Mouse (Mus musculus): ENCODE data around the gene Swt1.
"Not testable (repeated sequence)": the region's sequence is repeated elsewhere in the genome, so short reads cannot be mapped to it uniquely, and the experiment has no call there.

Gene Swt1

GRCm38 (mm10) chr1:151428263-151429221 lies at the start of gene Swt1, which contains the start of gene Trmt1l:
TSS of gene Swt1 (minus strand) at chr1:151428455.
TSS of gene Trmt1l (plus strand) at chr1:151428542.
- peak; percentile 94 for DNase-seq (ENCODE audit: extremely low read depth, low read depth, low spot score)

DNA sequence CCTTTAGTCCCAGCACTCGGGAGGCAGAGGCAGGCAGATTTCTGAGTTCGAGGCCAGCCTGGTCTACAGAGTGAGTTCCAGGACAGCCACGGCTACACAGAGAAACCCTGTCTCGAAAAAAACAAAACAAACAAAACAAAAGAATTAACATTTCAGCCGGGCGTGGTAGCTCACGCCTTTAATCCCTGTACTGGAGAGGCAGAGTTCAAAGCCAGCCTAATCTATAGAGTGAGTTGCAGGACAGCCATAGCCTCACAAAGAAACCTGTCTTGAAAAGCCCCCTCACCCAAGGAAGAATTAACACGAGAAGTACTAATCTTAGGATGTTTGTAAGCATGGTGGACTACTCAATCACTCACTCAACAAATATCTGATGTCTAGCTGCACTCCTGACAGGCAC lies 44.1 kb upstream of the Swt1 start:
- DNase-seq (ENCODE audit: extremely low read depth, low read depth, low spot score) = not testable (repeated sequence)

DNA sequence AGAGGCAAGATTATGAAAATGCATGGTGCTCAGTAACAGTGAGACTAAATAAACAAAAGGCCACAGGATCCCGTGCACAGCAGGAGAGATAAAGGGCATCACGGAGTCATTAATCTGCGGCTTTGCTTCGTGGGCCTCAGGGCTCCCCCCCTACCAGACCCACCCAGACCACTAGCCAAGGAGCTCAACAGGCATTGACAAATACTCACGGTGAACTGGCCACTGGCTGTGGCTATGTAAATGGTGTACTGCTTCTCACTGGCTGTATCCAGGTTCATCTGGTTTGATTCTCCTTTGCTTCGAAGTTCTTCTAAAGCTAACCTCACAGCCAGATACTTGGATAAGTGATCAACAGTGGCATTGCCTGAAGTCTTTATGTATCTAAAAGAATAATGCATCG lies 43.2 kb upstream of the Swt1 start:
- DNase-seq (ENCODE audit: extremely low read depth, low read depth, low spot score) = no peak

- DNase-seq (ENCODE audit: extremely low read depth, low read depth, low spot score) = no peak
These were observed 38.3 kb upstream of the Swt1 start for GRCm38 (mm10) chr1:151466571-151466970.

GRCm38 (mm10) chr1:151464914-151465313 lies 36.7 kb upstream of the Swt1 start:
- no peak for DNase-seq (ENCODE audit: extremely low read depth, low read depth, low spot score)

DNA sequence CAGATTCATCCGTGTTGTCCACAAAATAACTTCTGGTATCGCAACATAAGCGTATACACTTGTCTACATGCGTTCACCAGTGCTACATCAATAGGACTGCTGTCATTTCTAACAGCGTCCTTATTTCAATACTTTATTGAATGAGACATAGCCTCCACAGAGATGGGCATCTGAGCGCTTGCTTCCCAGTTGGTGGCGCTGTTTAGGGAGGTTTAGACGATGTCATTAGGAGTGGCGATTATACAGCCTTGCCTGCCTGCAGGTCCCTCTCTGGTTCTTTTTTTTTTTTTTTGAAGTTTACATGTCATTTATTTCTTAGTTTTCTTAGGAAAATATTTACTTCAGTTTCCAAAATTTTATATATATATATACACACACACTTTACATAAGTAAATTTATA lies 33.0 kb upstream of the Swt1 start:
- no peak for DNase-seq (ENCODE audit: extremely low read depth, low read depth, low spot score)

DNA sequence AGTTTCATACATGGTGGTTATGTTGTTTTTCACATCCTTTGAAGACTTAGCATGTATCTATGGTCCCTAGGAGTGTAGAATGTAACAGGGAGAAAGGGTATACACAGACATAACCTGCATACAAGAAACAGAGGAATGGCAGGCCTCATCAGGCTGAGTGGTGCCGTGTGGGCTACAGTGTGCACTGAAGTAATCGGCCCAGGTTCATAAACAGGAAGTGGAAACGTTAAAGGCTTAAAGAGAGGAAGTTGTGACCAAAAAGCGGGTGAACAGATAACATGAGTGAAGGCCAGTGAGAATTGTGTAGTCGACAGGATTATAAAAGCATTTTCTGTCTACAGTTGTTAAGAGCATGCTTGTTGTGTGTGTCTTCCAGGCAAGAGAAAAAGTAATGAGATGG lies 28.8 kb upstream of the Swt1 start:
- no peak for DNase-seq (ENCODE audit: extremely low read depth, low read depth, low spot score)

- no peak for DNase-seq (ENCODE audit: extremely low read depth, low read depth, low spot score)
These were observed 23.7 kb upstream of the Swt1 start for GRCm38 (mm10) chr1:151451946-151452345.

GRCm38 (mm10) chr1:151450851-151451250 lies 22.6 kb upstream of the Swt1 start:
- DNase-seq (ENCODE audit: extremely low read depth, low read depth, low spot score) = no peak

- no peak for DNase-seq (ENCODE audit: extremely low read depth, low read depth, low spot score)
These were observed 21.6 kb upstream of the Swt1 start for GRCm38 (mm10) chr1:151449866-151450265.

DNA sequence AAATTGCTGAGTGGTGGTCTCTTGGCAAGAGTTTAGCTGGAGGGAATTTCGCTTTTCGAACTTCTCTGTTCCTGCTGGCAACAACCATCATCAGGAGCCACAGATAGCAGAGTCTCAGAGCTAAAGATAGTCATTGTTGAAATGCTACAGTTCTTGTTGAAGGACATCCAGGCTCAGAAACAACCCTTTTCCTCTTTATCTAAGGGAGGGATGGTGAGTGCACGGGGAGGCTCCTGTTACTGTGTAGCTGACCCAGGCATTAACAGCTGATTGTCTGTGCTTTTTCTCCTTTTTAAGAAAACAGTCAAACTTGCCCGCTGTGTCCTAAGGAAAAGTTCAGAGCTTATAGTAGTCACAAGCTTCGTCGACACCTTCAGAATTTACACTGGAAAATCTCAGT lies 7.2 kb upstream of the Swt1 start:
- DNase-seq (ENCODE audit: extremely low read depth, low read depth, low spot score) = no peak

DNA sequence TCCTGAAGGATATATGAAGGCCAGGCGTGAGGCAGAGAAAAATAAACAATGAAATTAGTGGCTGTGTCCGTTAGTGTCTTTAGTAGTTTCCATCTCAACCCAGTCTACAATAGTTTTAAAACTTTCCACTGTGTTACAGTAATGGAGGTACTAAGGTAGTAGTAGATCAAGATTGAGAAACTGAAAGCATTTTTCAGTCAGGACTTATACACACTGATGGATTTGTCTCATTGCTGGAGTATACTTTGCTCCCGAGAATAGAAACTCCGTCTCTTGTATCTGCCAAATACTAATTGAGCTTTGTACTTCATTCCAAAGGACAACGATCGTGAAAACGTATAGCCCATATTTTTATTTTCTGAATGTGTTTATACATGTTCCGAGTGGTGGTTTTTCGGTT lies 1.1 kb upstream of the Swt1 start:
- DNase-seq (ENCODE audit: extremely low read depth, low read depth, low spot score) = no peak

- no peak for DNase-seq (ENCODE audit: extremely low read depth, low read depth, low spot score)
These were observed 380 bp downstream of the Swt1 start for GRCm38 (mm10) chr1:151427888-151428262.

DNA sequence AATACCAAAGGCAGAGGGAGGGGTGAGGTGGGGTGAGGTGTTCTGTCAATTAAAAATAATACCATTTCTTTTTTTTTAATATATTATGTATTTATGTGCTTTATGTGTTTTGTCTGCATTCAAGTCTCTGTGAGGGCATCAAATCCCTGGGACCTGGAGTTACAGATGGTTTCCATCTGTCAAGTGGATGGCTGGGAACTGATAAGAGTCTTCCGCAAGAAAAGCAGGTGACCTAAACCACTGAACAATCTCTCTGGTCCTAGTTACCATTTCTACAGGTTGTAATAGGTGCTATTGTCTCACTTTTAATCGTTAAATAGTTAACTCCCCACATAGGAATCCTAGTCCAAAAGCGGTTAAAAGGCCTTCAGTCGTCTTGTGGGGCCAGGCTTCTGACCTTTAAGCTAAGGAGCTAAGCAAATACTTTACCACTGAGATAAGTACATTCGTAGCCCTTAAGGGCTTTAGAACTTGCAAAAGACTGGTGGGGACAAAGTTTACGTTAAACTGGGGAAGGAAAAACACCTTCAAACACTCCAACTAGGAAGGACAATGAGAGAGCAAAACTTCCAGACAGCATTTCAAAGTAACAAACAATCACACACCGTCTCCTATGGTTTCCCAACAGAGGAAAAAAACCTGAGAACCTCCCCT lies 1.2 kb downstream of the Swt1 start:
- DNase-seq (ENCODE audit: extremely low read depth, low read depth, low spot score) = no peak

DNA sequence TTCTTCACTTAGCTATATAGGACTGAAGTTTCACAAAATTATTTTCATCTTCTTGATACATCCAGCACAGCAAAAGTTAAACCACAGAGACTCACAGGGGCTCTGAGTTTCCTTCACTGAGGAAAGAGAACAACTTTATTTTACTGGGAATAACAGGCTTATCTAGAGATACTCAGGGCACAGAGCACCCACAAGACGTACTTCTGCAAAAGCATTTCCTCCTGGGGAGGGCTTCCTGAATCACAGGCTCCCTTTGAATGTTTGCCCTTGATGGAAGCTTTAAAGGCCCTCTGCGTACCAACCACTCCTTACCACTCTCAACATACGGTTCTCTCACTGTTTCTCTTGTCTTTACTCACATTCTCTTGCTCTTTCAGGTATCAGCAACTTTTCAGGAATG lies 6.1 kb downstream of the Swt1 start:
- no peak for DNase-seq (ENCODE audit: extremely low read depth, low read depth, low spot score)

GRCm38 (mm10) chr1:151409827-151410226 lies 18.4 kb downstream of the Swt1 start:
- DNase-seq (ENCODE audit: extremely low read depth, low read depth, low spot score) = no peak

GRCm38 (mm10) chr1:151390029-151390428 lies 38.2 kb downstream of the Swt1 start:
- DNase-seq (ENCODE audit: extremely low read depth, low read depth, low spot score) = no peak

GRCm38 (mm10) chr1:151377353-151377752 lies 50.9 kb downstream of the Swt1 start:
- DNase-seq (ENCODE audit: extremely low read depth, low read depth, low spot score) = no peak

DNA sequence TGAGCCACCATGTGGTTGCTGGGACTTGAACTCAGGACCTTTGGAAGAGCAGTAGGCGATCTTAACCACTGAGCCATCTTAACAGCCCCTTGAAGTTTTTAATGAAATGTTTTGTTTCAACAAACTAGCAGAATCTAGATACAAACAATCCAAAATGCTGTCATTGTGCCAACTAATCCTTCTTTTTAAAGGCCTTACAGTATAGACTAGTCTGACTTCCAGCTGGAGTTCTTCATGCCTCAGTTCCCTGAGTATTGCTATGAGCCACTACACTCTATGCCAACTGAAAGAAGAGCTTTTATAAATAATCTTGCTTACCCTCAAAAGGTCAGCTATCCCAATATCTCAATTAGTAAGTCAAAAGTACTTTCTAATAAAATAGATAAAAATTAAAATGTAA lies 55.4 kb downstream of the Swt1 start:
- DNase-seq (ENCODE audit: extremely low read depth, low read depth, low spot score) = no peak

DNA sequence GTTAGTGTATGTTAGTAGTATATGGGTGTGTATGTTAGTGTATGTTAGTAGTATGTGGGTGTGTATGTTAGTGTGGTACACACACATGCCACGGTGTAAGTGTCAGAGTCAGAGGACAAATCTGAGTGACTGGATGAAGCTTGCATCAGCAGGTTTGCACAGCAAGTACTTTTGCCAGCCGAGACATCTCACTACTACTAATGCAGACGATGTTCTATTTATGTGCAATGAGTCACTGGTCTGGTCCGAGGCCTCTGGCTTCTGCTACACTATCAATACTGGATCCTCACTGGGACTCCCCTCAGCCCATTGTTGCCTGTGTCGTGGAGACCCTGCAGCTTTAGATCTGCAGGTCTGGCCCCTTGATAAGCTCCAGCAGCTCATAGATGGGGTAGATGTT lies 56.7 kb downstream of the Swt1 start:
- DNase-seq (ENCODE audit: extremely low read depth, low read depth, low spot score) = no peak

DNA sequence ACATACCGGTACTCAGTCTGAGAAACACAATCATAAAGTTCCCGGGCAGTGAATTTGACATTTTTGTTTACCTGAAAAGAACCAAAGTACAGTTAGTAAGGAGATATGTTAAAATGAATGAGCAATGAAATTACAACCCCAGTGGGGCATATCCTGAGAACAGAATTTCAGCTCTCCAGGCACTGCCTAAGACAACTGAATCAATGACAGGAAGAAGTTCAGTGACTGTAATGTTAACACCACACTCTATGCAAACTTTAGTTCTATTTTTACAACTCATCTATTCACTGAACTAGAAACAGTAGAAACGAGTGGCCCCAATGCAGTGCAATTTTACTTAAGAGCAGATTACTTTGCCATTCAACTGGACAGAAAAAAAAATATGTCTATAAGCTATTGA lies 57.7 kb downstream of the Swt1 start:
- no peak for DNase-seq (ENCODE audit: extremely low read depth, low read depth, low spot score)

DNA sequence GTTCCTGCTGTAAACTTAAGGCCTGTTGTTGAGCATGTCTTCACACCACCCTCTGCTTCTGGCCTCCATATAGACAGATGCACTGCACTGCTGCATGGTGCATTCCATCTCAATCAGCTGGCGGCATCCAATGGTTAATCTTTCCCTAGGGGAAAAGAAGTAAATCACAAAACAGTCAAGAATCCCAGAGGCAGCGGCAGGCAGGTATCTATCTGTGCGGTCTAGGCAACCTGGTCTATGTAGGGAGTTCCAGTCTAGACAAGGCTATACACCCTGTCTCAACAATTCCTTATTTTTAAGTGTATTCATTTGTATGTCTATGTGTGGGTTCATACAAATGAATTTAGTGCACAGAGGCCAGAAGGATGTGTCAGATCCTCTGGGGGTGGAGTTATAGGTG lies 59.8 kb downstream of the Swt1 start:
- no peak for DNase-seq (ENCODE audit: extremely low read depth, low read depth, low spot score)
